Mouse (Mus musculus) inflammation-experienced regulatory T-cells, adult 16 weeks (primary cell): ENCODE measurements around the gene Pgd. TPM values are rescaled to one million over a fixed set of nuclear protein-coding genes. Genes with fewer than 3 reads are reported as not detected.

Source experiments
- polyA plus RNA-seq: library from polyadenylated mRNA; unstranded; fragments of 100-300 nt; shearing (Covaris generic); gene quantifications from one replicate; pipeline ENCODE4 v1.2.1, GENCODE M21; 2017

Pgd gene
- 82.2 TPM for polyA plus RNA-seq

DNA sequence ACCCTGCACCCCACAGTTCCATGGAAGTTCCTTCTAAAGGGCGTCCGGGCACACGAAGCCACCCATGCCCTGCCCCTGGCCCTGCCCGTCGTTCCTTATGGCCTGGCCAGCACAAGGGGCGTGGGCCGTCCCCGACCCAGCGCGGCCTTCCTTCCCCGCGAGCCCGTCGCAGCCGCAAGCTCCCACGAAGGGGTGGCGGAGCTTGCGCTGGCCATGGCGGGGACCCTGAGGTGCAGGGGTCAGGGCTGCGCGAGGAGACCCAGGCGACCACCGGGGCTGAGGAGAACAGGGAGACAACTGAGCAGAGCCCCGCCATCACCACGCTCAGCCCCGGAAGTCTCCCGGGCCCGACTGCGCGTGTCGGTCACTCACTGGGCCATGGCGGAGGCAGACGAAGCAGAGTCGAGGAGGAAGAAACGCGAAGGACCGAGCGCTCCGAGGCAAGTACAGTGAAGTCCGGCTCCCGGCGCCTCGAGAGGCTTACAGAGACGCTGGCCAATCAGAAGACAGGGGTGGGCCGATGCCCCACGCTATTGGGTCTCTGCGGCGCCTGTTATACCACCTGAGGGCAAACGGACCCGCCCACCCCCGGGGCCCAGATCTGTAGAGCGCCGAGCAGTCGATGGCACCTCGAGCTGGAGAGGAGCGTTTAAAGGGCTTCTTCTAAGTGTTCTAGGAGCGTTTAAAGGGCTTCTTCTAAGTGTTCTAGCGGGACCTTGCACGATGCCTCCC, at the start of gene Pgd:
Gene Pgd, minus strand, starts transcription at position 557 of the 732 bp plus-strand sequence.

DNA sequence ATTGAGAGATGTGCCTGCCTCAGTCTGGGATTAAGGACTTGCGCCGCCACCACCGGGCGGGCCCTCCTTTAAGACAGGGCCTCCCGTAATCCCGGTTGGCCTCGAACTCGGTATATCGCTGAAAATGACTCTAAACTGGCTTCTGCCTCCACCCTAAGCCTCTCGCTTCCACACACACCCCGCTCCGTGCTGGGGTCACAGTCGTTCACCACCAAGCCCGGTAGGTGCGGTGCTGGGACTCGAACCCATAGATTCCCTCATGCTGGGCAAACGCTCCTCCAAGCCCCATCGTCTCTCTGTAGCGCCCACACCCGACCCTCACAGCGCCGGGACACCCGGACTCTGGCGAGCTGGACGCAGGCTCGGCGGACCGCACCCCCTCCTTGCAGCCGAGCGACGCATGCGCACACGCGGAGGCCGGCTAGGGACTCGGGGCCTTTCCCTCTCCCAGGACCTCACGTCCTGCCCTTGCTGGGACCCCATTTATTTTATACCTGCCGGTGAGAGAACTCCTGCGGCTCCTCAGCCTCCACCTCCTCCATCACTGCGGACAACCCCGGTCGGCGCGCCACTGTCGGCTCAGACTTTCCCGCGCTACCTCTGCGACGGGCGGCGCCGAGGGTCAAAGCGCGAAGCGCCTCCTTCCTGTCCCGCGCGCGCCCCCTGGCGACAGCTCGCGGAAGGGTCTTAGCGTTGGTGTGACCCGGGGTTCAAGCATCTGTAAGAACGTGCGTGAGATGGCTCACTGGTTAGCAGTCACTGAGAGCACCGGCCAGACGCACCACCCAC, 29.4 kb downstream of the Pgd start, which contains the start of gene Cenps:
Gene Cenps, minus strand, starts transcription at position 648 of the 789 bp plus-strand sequence.

DNA sequence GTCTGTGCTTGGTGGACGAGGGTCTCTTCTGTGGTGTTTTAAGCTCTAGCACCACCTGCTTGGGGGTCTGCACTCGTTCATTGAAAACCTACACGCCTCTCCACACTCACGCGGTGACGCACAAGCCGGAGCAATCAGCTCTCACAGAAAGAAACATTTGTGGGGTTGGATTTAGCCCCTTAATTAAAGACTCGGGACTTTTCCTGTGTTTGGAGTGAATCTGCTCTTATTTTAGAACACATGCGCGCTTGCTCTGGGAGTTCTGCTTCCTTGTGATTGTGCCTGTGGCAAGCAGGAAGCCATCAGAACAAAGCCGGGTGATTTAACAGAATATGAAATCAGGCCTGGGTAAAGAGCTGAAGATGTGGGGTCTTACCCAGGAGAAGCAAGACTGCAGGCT, 39.9 kb downstream of the Pgd start, which contains the start of gene Cort:
Gene Cort, minus strand, starts transcription at position 101 of the 400 bp plus-strand sequence.

DNA sequence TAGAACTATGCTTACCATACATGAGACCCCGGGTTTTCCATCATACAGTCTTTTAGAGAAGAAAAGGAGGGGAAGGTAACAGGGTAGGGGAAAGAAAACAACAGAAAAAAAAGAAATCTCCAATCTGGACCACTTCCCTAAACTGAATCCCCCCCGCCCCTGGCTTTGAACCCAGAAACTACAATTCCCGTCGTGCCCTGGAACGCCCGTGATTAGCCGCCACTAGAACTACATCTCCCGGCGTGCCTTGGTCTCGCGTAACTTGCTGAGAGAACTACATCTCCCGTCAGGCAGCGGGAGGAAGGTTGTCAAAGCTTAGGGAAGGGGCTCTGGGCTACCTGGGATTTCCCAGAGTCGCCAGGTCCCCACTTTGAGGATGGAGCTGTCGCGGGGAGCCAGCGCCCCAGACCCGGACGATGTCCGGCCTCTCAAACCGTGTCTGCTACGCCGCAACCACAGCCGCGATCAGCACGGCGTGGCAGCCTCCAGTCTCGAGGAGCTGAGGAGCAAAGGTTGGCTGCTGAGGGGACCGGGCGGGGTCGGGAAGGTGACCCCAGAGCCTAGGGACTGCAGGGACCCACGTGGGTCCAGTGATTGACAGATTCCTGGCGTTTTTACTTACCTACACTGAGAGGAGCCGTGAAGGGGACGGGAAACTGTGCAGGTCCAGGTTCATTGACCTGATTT, 62.6 kb downstream of the Pgd start, which contains the start of gene Dffa:
Gene Dffa, plus strand, starts transcription at position 272 of the 687 bp plus-strand sequence.

Other genes starting within 250 kb of the Pgd start
- 41.8 TPM for gene Pex14, start 66.9 kb downstream of the Pgd start, polyA plus RNA-seq
- 38.1 TPM for gene Dffa, start 62.6 kb downstream of the Pgd start, polyA plus RNA-seq
- gene Cort, start 40.0 kb downstream of the Pgd start, polyA plus RNA-seq: not detected
- 5.5 TPM for gene Cenps, start 29.1 kb downstream of the Pgd start, polyA plus RNA-seq
- gene Kif1b, start 140.9 kb upstream of the Pgd start, polyA plus RNA-seq: 10.1 TPM